Mouse (Mus musculus) limb, embryonic 12.5 days (tissue): ENCODE results near the gene Adamtsl5. TPM values are rescaled to one million over a fixed set of nuclear protein-coding genes. Genes with fewer than 3 reads are reported as not detected.

Source experiments
- ATAC-seq: fragments of 200-750 bp; cut with Nextera tagmentation; 2 replicates; pipeline ENCODE4 v1.8.0; 2017; ENCODE audit warnings: low read depth, moderate TSS enrichment; ENCODE audit not compliant: insufficient number of reproducible peaks, insufficient read depth, low FRiP score, low TSS enrichment
- H3K27ac ChIP-seq: fragments of 300-500 bp; sonication (generic); 2 replicates; pipeline ENCODE4 v1.5.1; 2016; ENCODE audit warnings: mild to moderate bottlenecking, moderate library complexity
- H3K27me3 ChIP-seq: fragments of 300-500 bp; sonication (generic); 2 replicates; pipeline ENCODE4 v1.6.1; 2016; ENCODE audit warnings: mild to moderate bottlenecking, moderate library complexity
- H3K36me3 ChIP-seq: fragments of 300-500 bp; sonication (generic); 2 replicates; pipeline ENCODE4 v1.6.1; 2016; ENCODE audit warnings: mild to moderate bottlenecking, moderate library complexity
- H3K4me1 ChIP-seq: fragments of 300-500 bp; sonication (generic); replicated peaks from 2 replicates; pipeline ENCODE4 v1.6.1; 2016
- H3K4me2 ChIP-seq: fragments of 300-500 bp; sonication (generic); 2 replicates; pipeline ENCODE4 v1.6.1; 2016; ENCODE audit warnings: mild to moderate bottlenecking, moderate library complexity
- H3K4me3 ChIP-seq: fragments of 300-500 bp; sonication (generic); replicated peaks from 2 replicates; pipeline ENCODE4 v1.5.1; 2016; ENCODE audit warnings: mild to moderate bottlenecking
- H3K9ac ChIP-seq: fragments of 300-500 bp; sonication (generic); replicated peaks from 2 replicates; pipeline ENCODE4 v1.6.1; 2016; ENCODE audit warnings: mild to moderate bottlenecking, moderate library complexity
- H3K9me3 ChIP-seq: fragments of 300-500 bp; sonication (generic); 2 replicates; pipeline ENCODE4 v1.6.1; 2016; ENCODE audit warnings: mild to moderate bottlenecking, moderate library complexity
- WGBS: fragments of 180-500 bp; shearing (Covaris S2); methylation state at CpG from one replicate; pipeline ENCODE4 v1.1.7; 2016; 5-methylcytosine and 5-hydroxymethylcytosine counted together
- polyA plus RNA-seq: library from polyadenylated mRNA; unstranded; fragments of >200 nt; fragmentation: Nextera tagmentation; extraction: Ambion mirVana; gene quantifications from 2 replicates; pipeline ENCODE4 v1.2.1, GENCODE M21; 2016

Gene Adamtsl5
- polyA plus RNA-seq, 1 experiment from 2014 or later, result 0.88 TPM

DNA sequence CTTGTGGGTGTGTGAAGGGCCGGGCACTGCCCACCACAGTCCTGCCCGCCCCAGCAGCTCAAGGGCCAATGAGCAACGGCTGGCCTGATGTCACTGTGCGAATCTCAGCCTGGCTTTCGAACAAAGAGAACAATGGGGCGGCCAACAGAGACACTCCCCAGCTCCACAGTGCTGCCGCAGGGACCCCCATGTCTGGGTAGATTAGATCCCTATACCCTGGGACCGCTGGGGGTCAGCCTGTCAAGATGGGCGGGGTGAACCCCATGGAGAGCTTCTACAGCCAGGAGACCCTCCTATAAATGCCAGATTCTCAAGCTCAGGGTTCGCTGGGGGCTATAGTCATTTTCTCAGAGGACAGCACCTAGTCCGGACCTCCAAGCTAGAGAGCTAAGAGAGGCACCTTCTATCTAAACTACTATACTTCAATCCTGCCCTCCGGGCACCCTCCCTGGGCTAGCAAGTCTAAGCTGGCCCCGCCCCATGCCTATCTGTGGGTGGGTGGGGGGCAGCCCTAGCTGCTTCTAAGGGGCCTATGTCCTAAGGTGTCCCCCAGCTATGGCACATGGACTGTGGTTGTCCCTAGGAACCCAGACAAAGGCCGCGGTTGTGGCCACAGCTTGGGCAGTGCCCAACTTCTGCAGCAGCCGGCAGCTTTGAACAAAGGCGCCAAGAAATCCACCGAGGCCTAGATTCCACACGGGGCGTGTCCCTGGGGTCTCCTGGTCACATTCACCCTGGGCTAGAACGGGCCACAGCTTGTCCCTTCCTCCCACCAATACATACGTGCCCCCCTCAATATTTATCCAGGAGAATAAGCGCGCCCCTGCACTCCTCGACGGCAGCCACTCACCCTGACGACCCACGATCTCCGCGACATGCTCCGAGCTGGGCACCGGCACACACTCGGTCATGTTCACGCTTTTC is 37.9 kb upstream of the Adamtsl5 start:
- H3K4me1 ChIP-seq, result peaks cover 43% of the 10 kb centered on the region
- H3K9me3 ChIP-seq, result no peaks in the 10 kb centered on the region
- peak overlapping the region; percentile 97 for H3K4me3 ChIP-seq
- ATAC-seq, result peak; percentile 44
- WGBS, result 2% methylated on average over 34 of the region's 34 CpGs
- H3K9ac ChIP-seq, result peak overlapping the region; percentile 97
- peak overlapping the region; percentile 94 for H3K4me2 ChIP-seq
- peak overlapping the region; percentile 90 for H3K27ac ChIP-seq
- H3K36me3 ChIP-seq, result peaks cover 59% of the 10 kb centered on the region
- no peaks in the 10 kb centered on the region for H3K27me3 ChIP-seq

DNA sequence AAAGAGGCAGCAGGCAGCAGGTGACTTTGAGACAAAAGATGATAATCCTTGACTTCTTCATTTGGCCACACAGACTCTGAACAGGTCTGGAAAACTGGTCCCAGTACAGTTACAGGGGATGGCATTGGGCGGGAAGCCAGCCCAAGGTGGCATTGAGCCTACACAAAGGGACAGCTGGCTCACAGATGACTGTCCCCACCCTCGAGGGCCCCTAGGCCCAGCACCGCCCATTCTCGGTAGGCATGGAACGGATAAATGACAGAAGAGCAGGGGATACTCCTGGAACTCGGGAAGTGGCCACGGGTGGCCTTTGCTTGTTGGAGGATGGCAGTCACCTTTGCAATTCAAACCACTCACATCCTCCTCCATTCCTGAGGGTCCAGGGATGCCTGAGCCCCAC is 37.1 kb upstream of the Adamtsl5 start:
- Histone ChIP-seq H3K9me3 (no peaks in the 10 kb centered on the region), H3K4me2 (peak overlapping the region; percentile 94), H3K27me3 (no peaks in the 10 kb centered on the region), H3K4me1 (peaks cover 48% of the 10 kb centered on the region), H3K36me3 (peaks cover 57% of the 10 kb centered on the region), H3K4me3 (peak overlapping the region; percentile 97), H3K27ac (peak overlapping the region; percentile 90), H3K9ac (peak overlapping the region; percentile 97)
- WGBS, result 21% methylated on average over 7 of the region's 7 CpGs
- ATAC-seq, result 0 out of 2 replicates have a peak, but pooled peaks have one; percentile 3

DNA sequence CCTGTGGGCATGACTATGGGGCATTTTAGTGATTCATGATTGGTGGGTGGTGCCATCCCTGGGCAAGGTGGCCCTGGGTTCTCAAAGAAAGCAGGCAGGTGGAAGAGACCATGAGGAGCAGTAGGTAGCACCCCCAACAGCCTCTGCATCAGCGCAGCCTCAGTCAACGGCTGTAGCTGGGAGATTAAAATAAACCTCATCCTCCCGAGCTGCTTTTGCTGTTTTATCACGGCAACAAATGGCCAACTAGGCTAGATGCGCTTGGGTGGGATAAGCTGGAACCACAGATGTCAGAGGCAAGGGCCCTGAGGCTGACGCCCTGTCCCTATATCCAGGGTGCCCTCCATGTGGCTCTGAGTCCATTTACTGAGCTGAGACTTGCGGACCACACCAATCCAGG is 36.5 kb upstream of the Adamtsl5 start:
- Histone ChIP-seq H3K4me1 (peaks cover 48% of the 10 kb centered on the region), H3K4me2 (peak overlapping the region; percentile 94), H3K27ac (no peak overlapping the region), H3K9ac (peak overlapping the region; percentile 97), H3K9me3 (no peaks in the 10 kb centered on the region), H3K27me3 (no peaks in the 10 kb centered on the region), H3K4me3 (peak overlapping the region; percentile 97), H3K36me3 (peaks cover 56% of the 10 kb centered on the region)
- WGBS, result 80% methylated on average over 7 of the region's 7 CpGs
- ATAC-seq, result no peak

DNA sequence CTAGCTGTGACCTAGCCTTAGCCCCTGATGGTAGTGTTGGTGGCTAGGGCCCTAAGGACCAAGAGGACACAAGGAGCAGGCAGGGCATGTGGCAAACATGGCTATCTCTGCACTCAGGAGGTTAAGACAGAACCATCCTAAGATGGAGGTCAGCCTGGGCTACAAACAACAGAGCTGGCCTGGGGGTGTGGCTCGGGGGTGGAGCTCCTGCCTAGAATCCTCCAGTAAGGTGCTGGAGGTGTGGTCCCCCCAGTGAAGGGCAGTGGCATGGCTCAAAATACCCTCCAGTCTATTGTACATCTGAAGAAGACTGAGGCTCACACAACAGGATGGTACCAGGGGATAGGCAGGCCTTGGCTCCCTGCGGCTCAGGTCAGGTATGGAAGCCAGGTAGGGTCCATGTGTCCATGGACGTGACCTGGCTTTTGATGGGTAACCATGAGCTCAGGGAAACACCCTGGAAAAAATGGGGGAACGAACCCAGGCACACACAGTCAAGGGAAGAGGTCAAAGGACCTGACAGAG is 36.0 kb upstream of the Adamtsl5 start:
- Histone ChIP-seq H3K4me3 (peak overlapping the region; percentile 97), H3K4me1 (peaks cover 48% of the 10 kb centered on the region), H3K27me3 (no peaks in the 10 kb centered on the region), H3K27ac (no peak overlapping the region), H3K36me3 (peaks cover 60% of the 10 kb centered on the region), H3K9ac (no peak overlapping the region), H3K4me2 (peak overlapping the region; percentile 94), H3K9me3 (no peaks in the 10 kb centered on the region)
- ATAC-seq, result no peak
- 90% methylated on average over 4 of the region's 4 CpGs for WGBS

DNA sequence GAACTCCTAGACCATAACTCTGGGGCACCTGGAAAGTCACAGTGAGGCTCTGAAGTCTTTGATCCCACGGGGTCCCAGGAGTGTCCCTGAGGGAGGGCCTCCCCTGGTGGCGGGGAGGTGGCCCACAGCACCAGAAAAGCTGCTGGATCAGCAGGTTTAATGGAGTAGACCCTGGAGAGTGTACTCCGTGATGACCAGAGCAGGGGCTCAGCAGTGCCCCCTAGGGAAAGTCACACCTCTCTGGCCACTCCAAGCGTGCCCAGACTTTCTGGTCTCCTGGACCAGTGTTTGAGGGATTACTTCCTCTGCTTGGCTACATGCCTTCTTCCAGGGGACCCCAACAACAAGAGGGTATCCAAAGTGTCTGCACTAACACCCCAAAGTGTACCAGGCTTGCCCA is 35.2 kb upstream of the Adamtsl5 start:
- Histone ChIP-seq H3K4me2 (peak overlapping the region; percentile 94), H3K9ac (no peak overlapping the region; the same call in 1 of the 2 replicates), H3K27me3 (no peaks in the 10 kb centered on the region), H3K9me3 (no peaks in the 10 kb centered on the region), H3K4me3 (peak overlapping the region; percentile 97; the same call in 1 of the 2 replicates), H3K4me1 (peaks cover 43% of the 10 kb centered on the region), H3K36me3 (peaks cover 60% of the 10 kb centered on the region), H3K27ac (no peak overlapping the region)
- 67% methylated on average over 4 of the region's 4 CpGs for WGBS
- ATAC-seq, result no peak

DNA sequence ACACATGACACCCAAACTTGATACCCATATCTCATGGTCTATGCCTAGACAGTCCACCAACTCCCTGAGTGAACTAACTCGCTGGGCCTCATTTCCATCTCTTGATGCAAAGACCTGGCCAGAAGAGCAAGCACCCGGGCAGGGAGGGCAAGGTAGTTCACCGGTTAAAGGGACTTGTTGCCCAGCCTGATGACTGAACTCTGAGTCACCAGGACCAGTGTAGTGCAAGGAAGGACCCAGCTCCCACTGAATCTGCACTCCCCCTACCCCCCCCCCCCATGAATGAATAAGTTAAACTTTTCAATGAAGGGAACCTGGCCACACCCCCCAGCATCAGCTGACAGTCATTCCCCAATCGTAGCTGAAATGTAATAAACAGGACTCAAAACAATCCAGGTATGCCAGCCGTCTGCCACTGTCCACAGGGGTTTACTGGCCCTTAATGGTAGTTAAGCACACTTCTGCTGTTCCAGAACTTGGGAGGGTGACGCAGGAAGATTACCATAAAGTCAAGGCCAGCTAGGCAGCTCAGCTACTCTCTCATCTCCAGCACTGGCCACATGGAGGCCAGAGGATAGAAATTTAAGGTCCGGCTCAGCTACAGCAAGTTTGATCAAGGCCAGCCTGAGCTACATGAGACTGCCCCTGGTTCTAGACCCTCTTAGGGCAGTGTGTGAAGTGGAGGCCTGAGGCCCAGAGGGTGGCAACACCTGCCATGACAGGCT is 34.6 kb upstream of the Adamtsl5 start:
- WGBS, result 84% methylated on average over 7 of the region's 7 CpGs
- H3K4me1 ChIP-seq, result peaks cover 37% of the 10 kb centered on the region
- H3K9ac ChIP-seq, result no peak overlapping the region
- H3K4me2 ChIP-seq, result no peak overlapping the region
- no peak for ATAC-seq
- no peak overlapping the region for H3K27ac ChIP-seq
- H3K4me3 ChIP-seq, result no peak overlapping the region
- H3K27me3 ChIP-seq, result no peaks in the 10 kb centered on the region
- H3K36me3 ChIP-seq, result peaks cover 60% of the 10 kb centered on the region
- no peaks in the 10 kb centered on the region for H3K9me3 ChIP-seq

DNA sequence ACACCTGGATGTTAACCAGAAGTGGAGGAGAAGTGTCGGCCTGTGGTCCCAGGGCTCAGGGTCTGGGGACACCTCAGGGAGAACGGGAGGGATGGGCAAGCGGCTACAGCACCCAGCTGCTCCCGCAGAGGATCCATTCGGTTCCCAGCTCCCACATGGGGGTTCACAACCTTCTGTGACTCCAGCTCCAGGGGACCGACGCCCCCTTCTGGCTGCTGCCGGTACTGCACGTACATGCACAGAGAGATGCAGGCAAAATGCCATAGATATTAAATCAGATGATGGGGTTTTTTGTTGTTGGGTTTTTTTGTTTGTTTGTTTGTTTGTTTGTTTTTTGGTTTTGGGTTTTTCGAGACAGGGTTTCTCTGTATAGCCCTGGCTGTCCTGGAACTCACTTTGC is 29.5 kb upstream of the Adamtsl5 start:
- WGBS, result 50% methylated on average over 10 of the region's 10 CpGs
- no peaks in the 10 kb centered on the region for H3K9me3 ChIP-seq
- no peak overlapping the region for H3K4me3 ChIP-seq
- no peaks in the 10 kb centered on the region for H3K27me3 ChIP-seq
- peaks cover 10% of the 10 kb centered on the region for H3K4me1 ChIP-seq
- no peak for ATAC-seq
- no peak overlapping the region for H3K9ac ChIP-seq
- H3K27ac ChIP-seq, result no peak overlapping the region
- no peak overlapping the region for H3K4me2 ChIP-seq
- peaks cover 33% of the 10 kb centered on the region for H3K36me3 ChIP-seq

DNA sequence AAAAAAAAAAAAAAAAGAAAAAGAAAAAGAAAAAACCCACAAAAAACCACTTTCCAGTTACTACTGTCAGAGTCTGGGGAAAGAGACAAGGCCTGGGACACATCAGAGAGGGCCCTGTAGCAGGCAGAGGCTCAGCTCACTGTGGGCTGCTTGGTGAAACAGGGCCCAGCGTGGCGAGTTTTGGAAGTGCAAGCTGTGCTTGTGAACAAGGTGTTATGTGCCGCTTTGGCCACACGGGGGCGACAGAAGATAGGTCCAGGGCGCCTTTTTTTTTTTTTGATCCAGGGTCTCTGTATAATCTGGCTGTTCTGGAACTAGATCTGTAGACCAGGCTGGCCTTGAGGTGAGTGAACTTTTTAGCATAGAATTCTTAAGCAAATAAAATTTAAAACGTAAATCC is 27.9 kb upstream of the Adamtsl5 start:
- Histone ChIP-seq H3K27me3 (no peaks in the 10 kb centered on the region), H3K9ac (no peak overlapping the region), H3K36me3 (peaks cover 17% of the 10 kb centered on the region), H3K9me3 (no peaks in the 10 kb centered on the region), H3K4me1 (peaks cover 11% of the 10 kb centered on the region), H3K4me2 (no peak overlapping the region), H3K27ac (no peak overlapping the region), H3K4me3 (no peak overlapping the region)
- WGBS, result 3% methylated on average over 7 of the region's 7 CpGs
- no peak; the same call in 1 of the 2 replicates for ATAC-seq

DNA sequence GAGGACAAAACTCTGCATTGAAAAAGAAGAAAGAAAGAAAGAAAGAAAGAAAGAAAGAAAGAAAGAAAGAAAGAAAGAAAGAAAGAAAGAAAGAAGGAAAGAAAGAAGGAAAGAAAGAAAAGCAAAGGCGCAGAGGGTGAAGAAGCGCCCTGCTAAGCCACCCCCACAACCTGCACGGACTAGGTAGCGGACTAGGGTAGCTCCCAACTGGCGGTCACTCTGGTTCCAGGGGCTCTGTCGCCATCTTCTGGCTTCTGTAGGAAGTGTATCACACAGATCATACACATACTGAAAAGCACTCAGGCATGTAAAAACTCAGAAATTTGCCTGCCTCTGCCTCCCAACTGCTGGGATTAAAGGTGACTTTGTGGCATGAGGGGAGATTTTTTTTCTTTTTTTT is 25.9 kb upstream of the Adamtsl5 start:
- no peaks in the 10 kb centered on the region for H3K36me3 ChIP-seq
- H3K4me2 ChIP-seq, result no peak overlapping the region
- H3K9me3 ChIP-seq, result no peaks in the 10 kb centered on the region
- H3K4me3 ChIP-seq, result no peak overlapping the region
- H3K27ac ChIP-seq, result no peak overlapping the region
- H3K9ac ChIP-seq, result no peak overlapping the region
- WGBS, result 19% methylated on average over 6 of the region's 6 CpGs
- H3K4me1 ChIP-seq, result peaks cover 8% of the 10 kb centered on the region; the same call in 1 of the 2 replicates
- H3K27me3 ChIP-seq, result no peaks in the 10 kb centered on the region
- no peak for ATAC-seq

DNA sequence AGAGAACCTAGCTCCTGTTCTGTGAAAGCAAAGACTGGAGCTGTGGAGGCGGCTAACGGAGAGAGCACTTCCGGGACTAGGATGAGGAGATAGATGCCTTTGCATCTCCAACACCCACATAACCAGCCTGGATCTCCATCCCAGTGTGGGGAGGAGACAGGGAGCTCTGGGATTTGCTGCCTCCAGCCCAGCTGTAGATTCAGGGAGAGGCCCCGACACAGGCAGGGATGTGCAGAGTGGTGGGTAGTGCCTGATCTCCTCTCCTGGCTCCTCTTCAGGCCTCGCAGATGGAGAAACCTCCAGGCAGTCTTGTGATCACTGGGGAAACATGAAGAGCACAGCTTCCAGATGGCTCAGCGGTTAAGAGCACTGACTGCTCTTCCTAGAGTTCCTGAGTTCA is 24.5 kb upstream of the Adamtsl5 start:
- no peak for ATAC-seq
- no peak overlapping the region for H3K27ac ChIP-seq
- H3K4me1 ChIP-seq, result peaks cover 8% of the 10 kb centered on the region; the same call in 1 of the 2 replicates
- H3K36me3 ChIP-seq, result no peaks in the 10 kb centered on the region
- no peak overlapping the region for H3K9ac ChIP-seq
- no peak overlapping the region for H3K4me3 ChIP-seq
- WGBS, result 79% methylated on average over 6 of the region's 6 CpGs
- H3K27me3 ChIP-seq, result no peaks in the 10 kb centered on the region; the same call in 1 of the 2 replicates
- H3K4me2 ChIP-seq, result no peak overlapping the region
- no peaks in the 10 kb centered on the region for H3K9me3 ChIP-seq

DNA sequence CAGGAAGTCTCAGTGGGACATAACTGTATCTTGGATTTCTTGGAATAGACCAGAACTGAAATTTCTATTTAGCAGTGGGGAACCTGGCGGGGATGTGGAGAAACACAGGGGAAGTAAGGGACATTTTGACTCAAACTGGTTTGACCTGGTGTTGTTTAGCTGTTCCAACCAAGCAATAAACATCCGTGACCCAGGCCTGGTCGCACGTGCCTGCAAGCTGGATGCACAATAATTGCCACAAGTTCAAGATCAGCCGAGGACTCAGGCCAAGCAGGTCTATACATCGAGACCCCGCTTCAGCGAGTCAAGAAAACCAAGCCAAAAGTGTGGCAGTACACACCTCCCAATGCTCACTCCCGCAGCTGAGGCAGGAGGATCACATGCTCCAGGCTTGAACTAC is 23.8 kb upstream of the Adamtsl5 start:
- Histone ChIP-seq H3K27me3 (no peaks in the 10 kb centered on the region; the same call in 1 of the 2 replicates), H3K4me3 (peak overlapping the region; percentile 41), H3K4me1 (peaks cover 8% of the 10 kb centered on the region; the same call in 1 of the 2 replicates), H3K27ac (peak overlapping the region; percentile 59; the same call in 1 of the 2 replicates), H3K9me3 (no peaks in the 10 kb centered on the region), H3K36me3 (no peaks in the 10 kb centered on the region), H3K9ac (peak overlapping the region; percentile 0; the same call in 1 of the 2 replicates), H3K4me2 (peak overlapping the region; percentile 48)
- WGBS, result 52% methylated on average over 9 of the region's 9 CpGs
- ATAC-seq, result no peak
